Mouse (Mus musculus) NIH3T3 (cell line): ENCODE measurements at regions not wholly inside any gene's neighbourhood (a gene's known extent, or its start where the extent isn't known, plus 50 kb on each side); places are given as distances from the start of the nearest gene placed in this dataset.
"Not testable (repeated sequence)": the region's sequence is repeated elsewhere in the genome, so short reads cannot be mapped to it uniquely, and the experiment has no call there.

Source experiments
- DNase-seq: peaks from one replicate; pipeline ENCODE4 v3.0.0-alpha.2; 2012; ENCODE audit warnings: low read depth

GRCm38 (mm10) chr8:88064414-88065110, 54.0 kb upstream of the Cnep1r1 start:
- no peak for DNase-seq

DNA sequence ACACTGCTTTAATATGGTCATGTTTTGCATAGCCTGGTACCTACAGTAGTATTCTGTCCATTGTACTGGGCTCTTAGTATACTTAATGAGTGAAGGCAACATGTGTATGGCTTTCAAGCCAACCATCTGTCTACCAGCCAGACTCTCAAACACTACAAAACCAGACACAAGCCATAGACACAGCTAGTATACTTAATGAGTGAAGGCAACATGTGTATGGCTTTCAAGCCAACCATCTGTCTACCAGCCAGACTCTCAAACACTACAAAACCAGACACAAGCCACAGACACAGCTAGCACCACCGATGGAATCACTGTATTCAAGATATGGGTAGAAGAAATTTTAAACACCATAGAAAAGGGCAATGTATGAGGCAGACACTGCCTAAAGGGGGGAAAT, 59.5 kb upstream of the Cnep1r1 start:
- DNase-seq, result not testable (repeated sequence)

GRCm38 (mm10) chr8:88057686-88058234, 60.8 kb upstream of the Cnep1r1 start:
- DNase-seq, result peak; percentile 16

- DNase-seq, result no peak
Measured at GRCm38 (mm10) chr8:88050651-88051050, 67.9 kb upstream of the Cnep1r1 start.

DNA sequence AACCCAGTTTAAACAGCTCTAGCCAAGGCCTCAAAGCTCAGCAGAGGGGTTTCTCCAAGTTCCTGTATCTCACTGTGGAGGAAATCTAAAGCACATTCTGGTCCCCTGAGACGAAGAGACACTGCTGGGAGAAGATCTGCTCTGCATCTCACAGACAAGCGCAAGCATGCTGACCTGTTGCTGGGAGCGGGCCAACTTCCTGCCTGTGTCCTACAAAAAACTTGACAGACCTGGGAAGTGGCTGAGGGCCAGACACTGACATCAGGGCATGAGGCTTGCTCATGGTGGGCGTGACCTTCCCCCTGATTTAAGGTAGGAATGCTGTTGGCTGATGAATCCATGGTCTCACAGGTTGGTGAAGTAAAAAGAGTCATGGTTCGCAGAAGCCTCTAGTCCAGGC, 69.5 kb upstream of the Cnep1r1 start:
- DNase-seq, result peak; percentile 18

GRCm38 (mm10) chr8:88045995-88046394, 72.6 kb upstream of the Cnep1r1 start:
- DNase-seq, result no peak

- DNase-seq, result no peak
Measured at GRCm38 (mm10) chr8:88039286-88039685, 79.3 kb upstream of the Cnep1r1 start.

DNA sequence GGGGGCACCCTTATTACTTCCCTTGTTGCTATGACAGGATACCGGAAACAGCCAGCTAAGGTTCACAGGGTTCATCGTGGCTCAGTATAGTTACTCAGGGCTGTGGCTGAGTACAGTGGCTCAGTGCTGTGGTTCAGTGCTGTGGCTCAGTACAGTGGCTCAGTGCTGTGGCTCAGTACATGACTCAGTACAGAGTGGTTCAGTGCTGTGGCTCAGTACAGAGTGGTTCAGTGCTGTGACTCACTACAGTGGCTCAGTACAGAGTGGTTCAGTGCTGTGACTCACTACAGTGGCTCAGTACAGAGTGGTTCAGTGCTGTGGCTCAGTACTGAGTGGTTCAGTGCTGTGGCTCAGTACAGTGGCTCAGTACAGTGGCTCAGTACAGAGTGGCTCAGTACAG, 78.6 kb upstream of the Zfp423 start:
- no peak for DNase-seq

GRCm38 (mm10) chr8:88033054-88033453, 73.7 kb upstream of the Zfp423 start:
- peak; percentile 24 for DNase-seq

- no peak for DNase-seq
Measured at GRCm38 (mm10) chr8:88024496-88024895, 65.1 kb upstream of the Zfp423 start.

DNA sequence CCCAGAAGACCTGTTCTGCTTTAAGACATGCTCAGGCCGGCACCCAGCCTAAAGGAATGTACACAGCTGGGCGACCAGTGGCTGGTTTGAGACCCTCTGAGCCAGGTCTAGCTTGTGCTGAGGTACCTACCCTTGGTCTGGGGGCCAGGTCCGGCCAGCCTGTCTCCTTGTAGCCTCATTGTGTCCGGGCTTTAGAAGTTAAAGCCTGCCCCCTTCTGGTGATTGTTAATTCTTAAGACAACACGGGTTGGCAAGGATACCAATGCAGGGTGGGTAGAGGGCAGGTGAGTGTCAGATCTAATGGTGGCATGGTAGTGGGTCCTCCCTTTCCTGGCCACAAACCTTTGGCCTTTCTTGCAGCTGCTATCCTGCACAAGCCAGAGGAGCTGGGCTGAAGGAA, 64.0 kb upstream of the Zfp423 start:
- DNase-seq, result peak; percentile 61

DNA sequence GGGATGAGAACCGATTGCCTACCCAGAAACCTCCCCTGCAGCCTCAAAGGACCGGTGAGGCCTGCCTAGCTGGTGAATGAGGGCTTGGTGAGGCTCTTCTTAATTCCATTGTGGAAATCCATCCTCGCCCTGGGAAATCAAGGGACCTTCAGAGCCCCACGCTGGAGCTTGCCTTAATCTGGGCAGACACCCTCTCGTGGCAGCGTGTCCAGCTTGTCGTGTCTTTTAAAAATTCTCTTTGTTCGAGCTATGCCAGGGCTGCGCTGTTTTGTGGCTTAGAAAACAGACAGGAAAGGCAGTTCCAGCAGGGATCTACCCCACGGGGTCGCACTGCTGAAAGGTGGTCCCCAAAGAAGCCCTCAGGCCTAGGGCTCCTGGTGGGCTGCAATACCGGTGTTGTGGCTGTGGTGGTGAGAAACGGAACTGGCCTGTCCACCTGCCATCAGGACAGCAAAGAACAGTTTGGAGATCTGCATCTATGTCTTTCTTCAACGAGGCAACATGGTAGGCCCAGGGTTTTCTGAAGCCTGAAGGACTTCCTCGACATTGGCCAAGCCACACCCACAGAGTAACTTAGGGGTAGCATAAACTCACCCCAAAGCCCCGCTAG, 63.5 kb upstream of the Zfp423 start:
- no peak for DNase-seq

DNA sequence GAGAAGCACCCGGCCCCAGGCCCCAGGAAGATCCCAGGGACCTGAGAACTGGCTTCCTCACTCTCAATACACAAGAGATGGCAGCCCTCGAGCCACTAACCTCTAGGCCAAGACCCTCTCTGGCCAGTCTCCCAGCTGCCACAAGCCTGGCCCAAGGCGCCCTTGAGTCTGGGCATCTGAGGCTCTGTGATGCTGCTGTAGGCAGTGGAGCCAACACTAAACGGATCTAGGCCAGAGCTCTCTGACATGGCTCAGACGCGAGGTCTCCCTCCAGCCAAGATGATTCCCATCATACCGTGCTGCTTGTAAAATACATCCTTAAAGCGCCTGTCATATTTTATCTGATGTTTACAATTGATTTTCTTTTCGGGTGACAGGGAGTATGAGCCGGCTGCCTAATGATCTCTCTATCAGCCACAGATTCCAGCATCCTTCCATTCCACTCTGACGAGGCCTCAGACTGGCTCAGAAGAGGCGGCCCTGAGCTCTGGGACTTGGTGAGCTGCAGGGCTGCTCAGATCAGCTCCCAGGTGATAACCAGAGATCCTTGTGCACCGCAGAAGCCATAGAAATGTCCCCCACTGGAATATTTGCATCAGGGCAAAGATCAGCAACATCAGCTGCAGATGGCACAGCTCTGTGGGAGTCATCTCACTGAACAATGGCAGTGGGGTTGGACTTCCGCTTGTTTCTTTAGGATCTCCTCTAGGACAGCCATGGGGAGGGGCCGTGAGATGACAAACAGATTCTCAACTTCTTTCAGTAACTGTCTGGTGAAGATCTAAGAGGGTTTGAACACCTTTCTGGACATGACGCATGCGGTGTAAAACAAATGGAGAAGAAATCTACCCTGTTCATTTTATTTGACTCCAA, 60.1 kb upstream of the Zfp423 start:
- no peak for DNase-seq

DNA sequence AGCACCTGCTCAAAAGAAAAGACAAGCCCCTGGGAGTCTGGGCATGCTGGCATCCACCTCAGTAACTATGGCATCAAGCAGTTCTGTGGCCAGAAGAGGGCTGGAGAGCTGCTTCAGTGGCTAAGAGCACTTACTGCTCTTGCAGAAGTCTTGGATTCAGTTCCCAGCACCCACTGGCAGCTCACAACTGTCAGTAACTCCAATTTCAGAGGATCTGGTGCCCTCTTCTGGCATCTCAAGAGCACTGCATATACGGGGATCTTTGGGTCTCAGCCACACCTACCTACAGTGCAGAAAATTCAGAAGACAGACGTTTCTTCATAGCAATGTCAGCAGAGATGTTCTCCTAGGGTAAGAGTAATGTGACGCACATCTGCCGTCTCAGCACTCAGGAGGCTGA, 59.1 kb upstream of the Zfp423 start:
- DNase-seq, result no peak

GRCm38 (mm10) chr8:88012177-88012825, 52.9 kb upstream of the Zfp423 start:
- DNase-seq, result no peak

DNA sequence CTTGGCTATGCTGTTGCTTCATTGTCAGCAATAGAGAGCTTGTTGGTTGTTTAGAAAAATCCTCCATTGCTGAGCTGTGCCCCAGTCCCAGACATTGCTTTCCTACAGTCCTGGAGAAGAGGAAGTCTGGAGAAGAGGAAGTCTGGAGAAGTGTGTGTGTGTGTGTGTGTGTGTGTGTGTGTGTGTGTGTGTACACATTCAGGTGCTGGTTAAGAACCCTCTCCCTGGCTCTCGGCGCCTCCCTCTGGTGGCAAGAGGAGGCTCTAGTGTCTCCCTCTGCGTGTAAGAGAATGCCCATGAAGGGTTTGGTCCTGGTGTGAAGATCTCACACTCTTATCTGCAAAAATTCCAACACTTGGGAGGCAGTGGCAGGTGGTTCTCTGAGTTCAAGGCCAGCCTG, 51.2 kb upstream of the Zfp423 start:
- DNase-seq, result no peak

- DNase-seq, result no peak
Measured at GRCm38 (mm10) chr8:88009878-88010277, 50.5 kb upstream of the Zfp423 start.
